Mouse (Mus musculus) hindbrain, embryonic 11.5 days (tissue): ENCODE data around the gene Rbak. TPM values are rescaled to one million over a fixed set of nuclear protein-coding genes. Genes with fewer than 3 reads are reported as not detected.
"Not testable (repeated sequence)": the region's sequence is repeated elsewhere in the genome, so short reads cannot be mapped to it uniquely, and the experiment has no call there.

ENCODE experiments used
- ATAC-seq: fragments of 200-750 bp; cut with Nextera tagmentation; 2 replicates; pipeline ENCODE4 v1.8.0; 2017; ENCODE audit warnings: mild to moderate bottlenecking, moderate TSS enrichment, moderate library complexity; ENCODE audit not compliant: low FRiP score
- DNase-seq: peaks from one replicate; pipeline ENCODE4 v3.0.0-alpha.2; 2015; ENCODE audit warnings: low spot score
- H3K27ac ChIP-seq: fragments of 300-500 bp; sonication (generic); 2 replicates; pipeline ENCODE4 v1.5.1; 2014; ENCODE audit warnings: mild to moderate bottlenecking, low read depth, low read length
- H3K27me3 ChIP-seq: fragments of 300-500 bp; sonication (generic); 2 replicates; pipeline ENCODE4 v1.6.1; 2014; ENCODE audit warnings: mild to moderate bottlenecking, low read length, moderate library complexity, mixed read lengths; ENCODE audit not compliant: control insufficient read depth, insufficient read depth
- H3K36me3 ChIP-seq: fragments of 300-500 bp; sonication (generic); 2 replicates; pipeline ENCODE4 v1.6.1; 2014; ENCODE audit warnings: mild to moderate bottlenecking, low read length, moderate library complexity, mixed read lengths; ENCODE audit not compliant: control insufficient read depth, insufficient read depth
- H3K4me1 ChIP-seq: fragments of 300-500 bp; sonication (generic); replicated peaks from 2 replicates; pipeline ENCODE4 v1.6.1; 2014; ENCODE audit warnings: low read length, mixed read lengths; ENCODE audit not compliant: control insufficient read depth, insufficient read depth
- H3K4me2 ChIP-seq: fragments of 300-500 bp; sonication (generic); replicated peaks from 2 replicates; pipeline ENCODE4 v1.6.1; 2014; ENCODE audit warnings: mild to moderate bottlenecking, low read depth, low read length
- H3K4me3 ChIP-seq: fragments of 300-500 bp; sonication (generic); 2 replicates; pipeline ENCODE4 v1.5.1; 2014; ENCODE audit warnings: low read depth, low read length
- H3K9ac ChIP-seq: fragments of 300-500 bp; sonication (generic); 2 replicates; pipeline ENCODE4 v1.6.1; 2014; ENCODE audit warnings: low read depth, low read length
- H3K9me3 ChIP-seq: fragments of 300-500 bp; sonication (generic); 2 replicates; pipeline ENCODE4 v1.6.1; 2016; ENCODE audit warnings: low read length; ENCODE audit not compliant: control insufficient read depth
- WGBS: fragments of 180-500 bp; shearing (Covaris S2); extraction: QIAGEN DNeasy Blood & Tissue Kit; methylation state at CpG from one replicate; pipeline ENCODE4 v1.1.7; 2014; 5-methylcytosine and 5-hydroxymethylcytosine counted together
- polyA plus RNA-seq: library from polyadenylated mRNA; unstranded; fragments of >200 nt; fragmentation: Nextera tagmentation; extraction: Ambion mirVana; gene quantifications from 2 replicates; pipeline ENCODE4 v1.2.1, GENCODE M21; 2014

The Rbak gene
- polyA plus RNA-seq, 1 experiment from 2014 or later, result 17.0 TPM

DNA sequence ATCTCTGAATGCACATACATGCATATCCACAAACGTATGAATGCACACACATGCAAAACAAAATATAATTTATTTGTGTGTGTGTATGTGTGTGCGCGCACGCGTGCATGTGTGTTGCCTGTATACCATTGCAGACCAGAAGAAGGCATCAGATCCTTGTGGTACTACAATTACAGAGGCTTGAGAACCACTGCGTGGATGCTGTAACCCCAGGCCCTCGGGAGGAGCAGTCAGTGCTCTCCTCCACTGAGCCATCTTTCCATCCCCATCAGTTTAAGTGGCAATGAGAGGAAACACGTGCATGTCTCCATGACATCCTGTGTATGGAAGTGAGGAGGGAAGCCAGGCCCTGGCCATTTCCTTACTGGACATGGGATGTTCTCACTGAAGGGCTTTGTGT, 12.2 kb upstream of the Rbak start:
- ATAC-seq (no peak), DNase-seq (no peak)
- Histone ChIP-seq H3K9me3 (no peaks in the 10 kb centered on the region), H3K27ac (no peak overlapping the region), H3K4me2 (no peak overlapping the region), H3K4me3 (no peak overlapping the region), H3K27me3 (no peaks in the 10 kb centered on the region), H3K4me1 (no peaks in the 10 kb centered on the region), H3K36me3 (no peaks in the 10 kb centered on the region), H3K9ac (no peak overlapping the region)
- 92% methylated on average over 8 of the region's 8 CpGs for WGBS

DNA sequence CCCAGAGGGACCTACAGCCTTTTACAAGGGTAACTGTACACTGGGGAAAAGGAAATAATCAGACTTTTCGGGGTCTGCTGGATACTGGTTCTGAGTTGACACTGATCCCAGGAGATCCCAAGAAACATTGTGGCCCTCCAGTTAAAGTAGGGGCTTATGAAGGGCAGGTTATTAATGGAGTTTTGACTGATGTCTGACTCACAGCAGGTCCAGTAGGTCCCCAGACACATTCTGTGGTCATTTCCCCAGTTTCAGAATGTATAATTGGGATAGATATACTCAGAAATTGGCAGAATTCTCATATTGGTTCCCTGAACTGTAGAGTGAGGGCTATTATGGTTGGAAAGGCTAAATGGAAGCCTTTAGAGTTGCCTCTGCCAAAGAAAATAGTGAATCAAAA, 7.4 kb upstream of the Rbak start:
- H3K9ac ChIP-seq, DNase-seq, H3K27me3 ChIP-seq, H3K27ac ChIP-seq, H3K36me3 ChIP-seq, H3K4me2 ChIP-seq, H3K4me1 ChIP-seq, H3K9me3 ChIP-seq, ATAC-seq, H3K4me3 ChIP-seq: not testable (repeated sequence)
- no CpG with 5 or more reads among the region's 1 CpGs for WGBS

DNA sequence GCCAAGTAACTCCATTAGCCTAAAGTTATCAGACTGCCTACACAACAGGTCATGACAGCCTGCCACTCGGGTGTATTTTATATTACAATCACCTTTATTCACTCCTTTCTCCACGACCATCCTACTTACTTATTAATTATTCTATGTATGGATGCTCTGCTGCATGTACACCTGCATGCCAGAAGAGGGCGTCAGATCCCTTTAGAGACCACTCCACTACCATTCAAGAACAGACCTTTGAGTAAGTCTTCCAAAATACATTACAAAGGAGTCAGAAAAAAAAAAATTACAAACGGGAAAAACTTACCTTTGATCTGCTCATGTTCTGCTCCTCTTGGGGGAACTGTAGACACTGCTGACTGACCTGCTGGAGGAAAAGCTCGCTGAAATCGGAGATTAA, 1.4 kb downstream of the Rbak start:
- Histone ChIP-seq H3K9me3 (no peaks in the 10 kb centered on the region), H3K36me3 (peaks cover 15% of the 10 kb centered on the region), H3K4me1 (no peaks in the 10 kb centered on the region), H3K27me3 (no peaks in the 10 kb centered on the region), H3K4me2 (no peak overlapping the region), H3K9ac (no peak overlapping the region), H3K27ac (no peak overlapping the region), H3K4me3 (no peak overlapping the region)
- ATAC-seq (no peak), DNase-seq (peak; percentile 31)
- WGBS, result 39% methylated on average over 6 of the region's 6 CpGs

DNA sequence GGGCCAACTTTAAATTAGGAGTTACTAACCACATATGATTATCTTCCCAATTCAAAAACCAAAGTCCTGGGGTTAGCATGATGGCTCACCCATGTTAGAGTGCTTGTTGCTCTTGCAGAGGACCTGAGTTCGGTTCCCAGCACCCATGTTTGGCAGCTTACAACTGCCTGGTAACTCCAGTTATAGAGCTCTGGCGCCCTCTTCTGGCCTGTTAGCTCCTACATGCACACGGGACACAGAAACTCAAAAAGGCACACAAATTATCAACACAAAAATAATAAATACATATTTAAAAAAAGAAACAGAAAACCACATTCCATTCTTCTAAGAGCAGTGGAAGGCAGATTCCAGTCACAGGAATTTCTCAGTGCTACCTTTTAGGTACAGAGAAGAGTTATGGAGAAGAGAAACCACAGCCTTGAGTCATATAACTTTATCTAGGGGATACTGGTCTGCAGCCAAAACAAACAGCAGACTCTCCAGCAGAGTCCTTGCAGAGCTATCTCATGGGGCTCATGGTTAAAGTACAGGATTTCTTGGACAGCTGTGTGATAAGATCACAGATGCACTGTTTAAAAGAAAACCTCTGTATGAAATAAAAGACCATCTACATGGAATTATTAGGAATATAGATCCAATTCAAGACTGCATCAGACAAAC, 2.9 kb downstream of the Rbak start:
- Histone ChIP-seq H3K27ac (no peak overlapping the region), H3K4me1 (no peaks in the 10 kb centered on the region), H3K4me3 (no peak overlapping the region), H3K4me2 (no peak overlapping the region), H3K36me3 (peaks cover 25% of the 10 kb centered on the region), H3K9ac (no peak overlapping the region), H3K9me3 (no peaks in the 10 kb centered on the region), H3K27me3 (no peaks in the 10 kb centered on the region)
- WGBS, result 84% methylated on average over 3 of the region's 3 CpGs
- no peak for DNase-seq
- no peak for ATAC-seq

DNA sequence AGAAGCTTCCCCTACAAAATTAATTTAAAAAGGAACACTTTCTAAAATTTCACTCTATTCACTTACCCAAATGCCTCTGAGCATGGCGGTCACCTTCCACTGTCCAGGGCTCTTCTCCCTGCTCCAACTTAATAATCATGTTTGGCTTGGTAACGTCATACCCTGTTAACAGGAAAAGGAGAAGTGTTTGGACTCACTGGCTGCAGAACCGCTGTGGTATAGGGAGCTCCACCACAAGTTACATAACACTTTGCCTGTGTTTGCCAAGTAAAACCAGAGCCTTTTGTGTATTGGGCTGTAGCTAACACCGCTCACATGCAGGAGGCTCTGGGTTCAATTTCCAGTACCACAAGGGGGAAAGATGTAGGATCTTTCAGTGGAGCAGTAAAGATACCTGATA, 4.6 kb downstream of the Rbak start:
- no peaks in the 10 kb centered on the region for H3K4me1 ChIP-seq
- 96% methylated on average over 4 of the region's 4 CpGs for WGBS
- DNase-seq (no peak), ATAC-seq (no peak)
- no peak overlapping the region for H3K27ac ChIP-seq
- H3K9ac ChIP-seq, result no peak overlapping the region
- H3K9me3 ChIP-seq, result no peaks in the 10 kb centered on the region
- H3K27me3 ChIP-seq, result no peaks in the 10 kb centered on the region
- peaks cover 29% of the 10 kb centered on the region for H3K36me3 ChIP-seq
- H3K4me2 ChIP-seq, result no peak overlapping the region
- no peak overlapping the region for H3K4me3 ChIP-seq

DNA sequence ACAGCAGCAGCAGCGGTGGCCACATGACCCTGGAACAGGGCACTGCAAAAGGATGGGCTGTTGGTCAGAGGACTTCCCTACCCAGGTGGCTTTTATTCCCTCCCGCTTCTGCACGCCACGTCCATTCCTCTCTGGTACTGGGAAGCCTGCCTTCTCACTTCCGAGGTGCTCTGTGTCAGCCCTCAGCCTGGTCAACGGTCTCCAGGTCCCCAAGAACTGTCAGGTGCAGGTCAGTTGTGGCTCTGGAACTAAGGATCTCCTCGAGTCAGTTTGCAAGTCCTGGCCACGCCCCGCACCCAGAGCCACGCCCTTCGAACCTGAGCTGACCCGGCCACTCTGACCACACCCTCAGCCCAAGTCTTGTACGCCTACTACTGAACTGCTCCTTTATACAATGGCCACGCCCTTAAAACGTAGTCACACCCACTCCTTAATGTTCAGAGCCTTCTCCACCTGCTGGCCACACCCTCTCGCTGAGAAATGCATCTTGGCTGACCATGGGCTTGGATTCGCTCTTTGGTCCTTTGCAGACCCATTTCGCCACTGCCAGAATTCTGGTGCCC, 15.0 kb downstream of the Rbak start:
- DNase-seq (no peak), ATAC-seq (no peak)
- Histone ChIP-seq H3K27me3 (no peaks in the 10 kb centered on the region), H3K4me1 (no peaks in the 10 kb centered on the region), H3K36me3 (no peaks in the 10 kb centered on the region), H3K9me3 (no peaks in the 10 kb centered on the region), H3K9ac (no peak overlapping the region), H3K4me3 (no peak overlapping the region), H3K4me2 (no peak overlapping the region), H3K27ac (no peak overlapping the region)
- 15% methylated on average over 17 of the region's 18 CpGs for WGBS

DNA sequence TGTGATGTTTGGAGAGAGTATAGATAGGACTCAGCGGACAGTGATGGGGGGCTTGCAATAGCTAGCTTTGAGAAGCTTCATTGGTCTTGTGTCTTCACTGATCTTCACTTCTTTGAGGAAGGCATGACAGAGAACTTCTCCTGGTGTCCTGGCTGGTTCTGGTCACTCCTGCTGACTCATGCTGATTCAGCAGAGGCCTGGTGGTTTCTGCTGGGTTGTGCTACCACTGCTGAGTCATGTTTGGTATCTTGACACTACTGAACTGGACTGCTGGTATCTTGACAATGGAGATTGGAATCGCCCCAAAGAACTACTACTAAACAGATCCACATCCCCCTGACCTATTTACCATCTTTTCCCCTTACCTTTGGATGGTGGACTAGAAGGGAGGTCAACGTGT, 25.0 kb downstream of the Rbak start:
- Histone ChIP-seq H3K4me2 (no peak overlapping the region), H3K4me1 (no peaks in the 10 kb centered on the region), H3K27ac (no peak overlapping the region), H3K27me3 (peaks cover 12% of the 10 kb centered on the region), H3K36me3 (no peaks in the 10 kb centered on the region), H3K4me3 (no peak overlapping the region), H3K9ac (no peak overlapping the region), H3K9me3 (no peaks in the 10 kb centered on the region; the same call in 1 of the 2 replicates)
- ATAC-seq, result no peak
- 87% methylated on average over 3 of the region's 3 CpGs for WGBS
- no peak for DNase-seq

DNA sequence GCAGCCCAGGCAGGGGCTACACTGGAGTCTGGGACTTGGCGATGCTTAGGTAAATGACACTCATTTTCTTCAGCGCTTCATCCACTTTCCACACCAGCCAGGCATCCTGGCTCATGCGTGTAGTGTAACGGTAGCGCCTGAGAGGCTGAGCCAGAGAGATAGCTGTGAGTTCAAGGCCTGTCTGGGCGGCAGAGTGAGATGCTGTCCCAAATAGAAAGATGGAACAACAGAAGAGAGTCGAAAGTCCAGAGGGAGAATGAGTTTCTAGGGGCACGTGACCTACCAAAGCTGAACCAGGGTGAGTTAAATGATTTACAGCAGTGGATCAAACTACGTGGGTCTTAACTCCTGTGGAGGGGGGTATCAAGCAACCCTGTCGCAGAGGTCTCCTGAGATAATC, 26.8 kb downstream of the Rbak start:
- ATAC-seq (no peak), DNase-seq (no peak)
- Histone ChIP-seq H3K4me2 (no peak overlapping the region), H3K4me3 (no peak overlapping the region), H3K36me3 (no peaks in the 10 kb centered on the region), H3K4me1 (no peaks in the 10 kb centered on the region), H3K9me3 (no peaks in the 10 kb centered on the region; the same call in 1 of the 2 replicates), H3K27me3 (peaks cover 12% of the 10 kb centered on the region), H3K27ac (no peak overlapping the region), H3K9ac (no peak overlapping the region)
- WGBS, result 94% methylated on average over 10 of the region's 10 CpGs

DNA sequence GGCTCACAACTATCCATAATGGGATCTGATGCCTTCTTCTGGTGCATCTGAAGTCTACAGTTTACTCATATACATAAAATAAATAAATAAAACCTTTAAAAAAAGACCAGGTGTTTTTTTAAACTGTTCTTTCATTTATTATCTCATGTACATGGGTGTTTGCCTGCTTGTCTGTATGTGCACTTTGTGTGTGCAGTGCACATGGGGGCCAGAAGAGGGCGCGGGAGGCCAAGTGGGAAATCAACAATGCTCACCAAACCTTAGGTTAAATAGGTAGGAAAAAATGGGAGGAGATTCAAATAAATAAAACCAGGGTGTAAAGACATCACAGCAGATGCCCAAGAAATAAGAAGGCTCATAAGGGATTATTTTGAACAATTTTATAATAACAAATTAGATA, 30.5 kb downstream of the Rbak start:
- Histone ChIP-seq H3K4me1 (no peaks in the 10 kb centered on the region), H3K27ac (no peak overlapping the region), H3K27me3 (no peaks in the 10 kb centered on the region), H3K36me3 (no peaks in the 10 kb centered on the region), H3K4me2 (no peak overlapping the region), H3K9ac (no peak overlapping the region), H3K4me3 (no peak overlapping the region), H3K9me3 (no peaks in the 10 kb centered on the region; the same call in 1 of the 2 replicates)
- WGBS, result 84% methylated on average over 2 of the region's 2 CpGs
- ATAC-seq (no peak), DNase-seq (no peak)
